Mouse (Mus musculus): ENCODE measurements around the gene Cyp1a1.
"Not testable (repeated sequence)": the region's sequence is repeated elsewhere in the genome, so short reads cannot be mapped to it uniquely, and the experiment has no call there.

The Cyp1a1 gene

GRCm38 (mm10) chr9:57698466-57699150 is 10.9 kb downstream of the Cyp1a1 start:
- DNase-seq (ENCODE audit: low spot score in 2 of 2): no peak

- no peak for DNase-seq (ENCODE audit: low spot score in 2 of 2)
Observed at GRCm38 (mm10) chr9:57706496-57706895, 18.8 kb downstream of the Cyp1a1 start.

- DNase-seq (ENCODE audit: low spot score in 2 of 2): peak; percentile 87 to 94
Observed at GRCm38 (mm10) chr9:57708068-57708719, 20.5 kb downstream of the Cyp1a1 start, which contains the start of gene Edc3. Edc3 (plus strand) TSS chr9:57708540.

- peak; percentile 44 to 65 for DNase-seq (ENCODE audit: low spot score in 2 of 2)
Observed at GRCm38 (mm10) chr9:57708720-57709274, 21.1 kb downstream of the Cyp1a1 start.

DNA sequence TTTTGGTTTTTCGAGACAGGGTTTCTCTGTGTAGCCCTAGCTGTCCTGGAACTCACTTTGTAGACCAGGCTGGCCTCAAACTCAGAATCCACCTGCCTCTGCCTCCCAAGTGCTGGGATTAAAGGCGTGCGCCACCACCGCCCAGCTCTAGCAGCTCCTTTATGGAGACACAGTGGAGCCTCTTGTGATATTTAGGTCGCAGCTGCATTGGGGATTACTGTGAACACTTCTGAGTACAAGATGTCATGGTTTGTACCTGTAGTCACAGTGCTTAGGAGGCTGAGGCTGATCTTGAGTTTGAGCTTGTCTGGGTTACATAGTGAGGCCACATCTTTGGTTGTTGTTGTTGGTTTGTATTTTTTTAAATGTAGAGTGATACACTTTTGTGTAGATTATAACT is 22.5 kb downstream of the Cyp1a1 start:
- DNase-seq (ENCODE audit: low spot score in 2 of 2): not testable (repeated sequence)

GRCm38 (mm10) chr9:57712194-57712593 is 24.5 kb downstream of the Cyp1a1 start:
- peak in 1 of 2 experiments; percentile 28 for DNase-seq (ENCODE audit: low spot score in 2 of 2)

DNA sequence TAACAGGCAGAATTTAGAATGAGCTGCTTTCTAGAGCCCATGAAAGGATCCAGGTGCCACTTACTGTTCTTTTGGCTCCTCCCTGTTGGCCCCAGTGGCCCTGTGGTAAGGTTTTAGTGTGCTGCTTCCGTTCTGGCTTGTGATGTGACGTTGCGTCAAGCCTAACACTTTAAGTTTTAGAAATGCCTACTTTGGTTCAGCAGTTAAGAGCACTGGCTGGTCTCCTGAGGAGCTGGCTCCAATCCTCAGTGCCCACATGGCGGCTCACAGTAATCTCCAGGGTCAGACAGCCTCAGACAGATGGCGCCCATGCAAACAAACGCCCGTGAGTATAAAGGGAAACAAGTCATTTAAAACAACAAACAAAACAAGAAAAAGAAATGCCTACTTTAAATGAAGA is 30.7 kb downstream of the Cyp1a1 start:
- no peak for DNase-seq (ENCODE audit: low spot score in 2 of 2)

DNA sequence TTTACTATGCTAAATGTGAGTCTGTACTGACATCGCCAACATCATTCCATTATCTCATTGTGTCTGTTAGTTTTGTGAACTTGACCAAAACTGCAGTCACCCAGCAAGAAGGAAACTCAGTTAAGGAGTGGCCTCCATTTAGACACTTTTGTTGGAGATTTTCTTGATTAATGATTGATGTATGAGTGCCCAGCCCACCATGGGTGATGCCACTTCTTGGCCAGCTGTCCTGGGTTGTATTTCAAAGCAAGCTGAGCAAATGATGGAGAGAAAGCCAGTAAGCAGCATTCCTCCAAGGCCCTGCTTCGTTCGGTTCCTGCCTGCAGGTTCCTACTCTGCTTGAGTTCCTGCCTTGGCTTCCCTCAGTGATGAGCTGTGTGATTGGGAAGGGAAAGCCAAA is 33.0 kb downstream of the Cyp1a1 start:
- no peak for DNase-seq (ENCODE audit: low spot score in 2 of 2)

DNA sequence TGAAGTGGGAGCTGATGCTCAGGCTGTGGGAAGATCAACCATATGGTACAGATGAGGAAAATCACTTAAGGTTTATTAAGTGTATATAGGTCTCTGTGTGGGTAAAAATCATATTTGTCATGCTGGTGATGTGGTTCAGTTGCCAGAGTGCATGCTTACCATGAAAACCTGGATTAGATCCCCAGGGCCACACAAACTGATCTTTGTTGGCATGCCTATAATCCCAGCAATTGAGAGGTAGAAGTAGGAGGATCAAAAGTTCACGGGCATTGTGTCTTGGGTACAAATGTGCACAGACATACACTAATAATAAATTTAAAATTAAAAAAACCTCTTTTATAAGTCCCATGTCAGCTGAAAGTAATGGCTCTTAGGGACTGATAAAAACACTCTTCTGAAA is 34.6 kb downstream of the Cyp1a1 start:
- DNase-seq (ENCODE audit: low spot score in 2 of 2): no peak

DNA sequence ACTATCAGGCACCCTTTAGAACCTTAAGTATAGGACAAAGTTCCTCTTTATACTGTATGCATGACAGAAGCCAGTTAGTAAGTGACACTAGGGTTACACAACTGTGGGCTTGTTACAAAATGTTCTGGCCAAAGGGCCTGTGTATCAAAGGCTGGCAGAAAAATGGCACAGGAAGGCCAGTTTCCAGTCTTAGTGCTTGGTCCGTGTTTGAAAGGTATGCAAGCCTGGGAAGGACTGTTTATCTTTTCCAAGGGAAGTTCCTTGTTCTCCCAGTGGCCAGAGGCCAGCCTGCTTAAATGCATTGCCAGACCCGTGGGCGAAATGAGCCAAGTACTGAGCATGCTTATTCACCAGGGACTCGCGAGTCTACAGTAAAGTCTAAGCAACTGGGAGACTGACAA is 35.6 kb downstream of the Cyp1a1 start:
- DNase-seq (ENCODE audit: low spot score in 2 of 2): no peak

GRCm38 (mm10) chr9:57723796-57724195 is 36.1 kb downstream of the Cyp1a1 start:
- no peak for DNase-seq (ENCODE audit: low spot score in 2 of 2)

- no peak for DNase-seq (ENCODE audit: low spot score in 2 of 2)
Observed at GRCm38 (mm10) chr9:57724701-57725100, 37.0 kb downstream of the Cyp1a1 start.

DNA sequence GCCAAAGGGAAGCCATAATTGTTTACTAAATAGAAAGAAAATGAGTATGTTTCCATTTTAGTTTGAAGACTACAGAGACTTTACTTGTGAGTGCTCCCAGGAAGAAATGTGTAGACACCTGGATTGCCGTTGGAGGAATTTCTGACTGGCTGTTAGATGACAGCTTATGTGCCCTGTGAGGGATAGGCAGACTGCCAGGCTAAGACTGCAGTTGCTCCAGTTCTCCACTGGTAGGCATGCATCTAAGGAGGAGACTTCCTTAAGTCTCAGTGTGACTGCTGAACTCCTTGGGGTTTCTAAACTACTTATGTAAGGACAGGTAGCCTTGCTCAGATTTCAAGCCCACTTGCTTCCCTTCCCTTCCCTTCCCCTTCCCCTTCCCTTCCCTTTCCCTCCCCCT is 40.6 kb downstream of the Cyp1a1 start:
- DNase-seq (ENCODE audit: low spot score in 2 of 2): no peak

- no peak for DNase-seq (ENCODE audit: low spot score in 2 of 2)
Observed at GRCm38 (mm10) chr9:57733606-57734005, 45.9 kb downstream of the Cyp1a1 start.

GRCm38 (mm10) chr9:57739863-57740262 is 52.1 kb downstream of the Cyp1a1 start:
- no peak for DNase-seq (ENCODE audit: low spot score in 2 of 2)

GRCm38 (mm10) chr9:57744462-57745091 is 56.8 kb downstream of the Cyp1a1 start:
- peak in 1 of 2 experiments; percentile 71 for DNase-seq (ENCODE audit: low spot score in 2 of 2)

DNA sequence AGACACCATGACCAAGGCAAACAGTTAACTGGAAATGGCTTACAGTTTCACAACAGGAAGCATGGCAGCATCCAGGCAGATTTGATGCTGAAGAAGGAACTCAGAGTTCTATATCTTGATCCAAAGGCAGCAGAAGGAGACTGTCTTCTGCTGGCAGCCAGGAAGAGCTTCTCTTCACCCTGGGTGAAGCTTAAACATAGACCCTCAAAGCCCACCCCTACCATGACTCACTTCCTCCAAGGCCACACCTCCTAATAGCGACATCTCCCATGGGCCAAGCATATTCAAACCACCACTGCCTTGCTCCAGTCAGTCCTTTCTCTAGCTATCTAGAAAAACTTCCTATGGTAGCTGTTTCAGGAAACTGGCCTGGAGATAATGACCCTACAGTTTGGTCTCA is 59.3 kb downstream of the Cyp1a1 start:
- DNase-seq (ENCODE audit: low spot score in 2 of 2): no peak

DNA sequence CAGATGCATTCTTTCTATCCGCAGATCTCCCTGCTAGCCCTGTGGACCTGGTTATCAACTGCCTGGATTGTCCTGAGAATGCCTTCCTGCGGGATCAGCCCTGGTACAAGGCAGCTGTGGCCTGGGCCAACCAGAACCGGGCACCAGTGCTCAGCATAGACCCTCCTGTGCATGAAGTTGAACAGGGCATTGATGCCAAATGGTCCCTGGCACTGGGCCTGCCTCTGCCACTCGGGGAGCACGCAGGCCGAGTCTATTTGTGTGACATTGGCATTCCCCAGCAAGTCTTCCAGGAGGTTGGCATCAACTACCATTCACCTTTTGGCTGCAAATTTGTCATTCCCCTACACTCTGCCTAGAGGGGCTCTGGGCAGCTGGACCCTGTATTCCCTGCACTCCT is 60.4 kb downstream of the Cyp1a1 start:
- no peak for DNase-seq (ENCODE audit: low spot score in 2 of 2)

- no peak for DNase-seq (ENCODE audit: low spot score in 2 of 2)
Observed at GRCm38 (mm10) chr9:57748831-57749230, 61.1 kb downstream of the Cyp1a1 start.

- DNase-seq (ENCODE audit: low spot score in 2 of 2): no peak
Observed at GRCm38 (mm10) chr9:57750901-57751300, 63.2 kb downstream of the Cyp1a1 start.
